Mouse (Mus musculus) lung, adult 2 months (tissue): Measurements from ENCODE around the gene Timm8a2.
A peak's percentile ranks its signal among the peaks of the same experiment; 100 is the strongest.

ENCODE experiments used
- CTCF ChIP-seq: fragments of 200-500 bp; IDR thresholded peaks from 2 replicates; pipeline ENCODE4 v1.5.1; 2011; ENCODE audit warnings: mild to moderate bottlenecking, low read length, control low read depth; ENCODE audit not compliant: insufficient read depth
- POLR2A ChIP-seq: fragments of 200-500 bp; IDR thresholded peaks from 2 replicates; pipeline ENCODE4 v1.6.1; 2011; ENCODE audit warnings: low read depth, mild to moderate bottlenecking, control low read depth, low read length, borderline replicate concordance; ENCODE audit errors: extremely low read depth

DNA sequence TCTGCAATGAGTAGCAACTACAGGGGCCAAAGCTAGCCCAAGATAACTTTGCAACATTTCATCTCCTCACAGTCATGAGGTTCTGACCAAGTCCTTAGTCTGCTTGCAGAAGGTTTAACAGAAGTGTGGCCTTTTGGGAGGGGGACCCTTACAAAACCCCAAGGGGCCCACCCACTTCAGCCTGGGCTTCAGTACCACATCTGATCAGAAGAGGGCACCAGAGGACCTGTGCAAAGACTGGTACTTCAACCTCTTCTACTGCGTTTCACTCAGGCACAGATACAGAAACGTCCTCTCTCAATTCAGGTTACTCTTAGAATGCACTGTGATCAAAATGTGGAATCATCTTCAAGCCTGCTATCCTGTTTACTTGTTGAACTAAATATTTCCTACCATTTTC is 30.0 kb downstream of the Timm8a2 start:
- TF ChIP-seq POLR2A (no peak), CTCF (peak; percentile 79)
